Mouse (Mus musculus) cerebellum, postnatal 10 days (tissue): ENCODE results near the gene Olfr1024.

Experiments
- DNase-seq, 2 experiments: peaks; one replicate each; pipeline ENCODE4 v3.0.0; 2021; ENCODE audit warnings: mixed read lengths in 2 of 2

Gene Olfr1024

DNA sequence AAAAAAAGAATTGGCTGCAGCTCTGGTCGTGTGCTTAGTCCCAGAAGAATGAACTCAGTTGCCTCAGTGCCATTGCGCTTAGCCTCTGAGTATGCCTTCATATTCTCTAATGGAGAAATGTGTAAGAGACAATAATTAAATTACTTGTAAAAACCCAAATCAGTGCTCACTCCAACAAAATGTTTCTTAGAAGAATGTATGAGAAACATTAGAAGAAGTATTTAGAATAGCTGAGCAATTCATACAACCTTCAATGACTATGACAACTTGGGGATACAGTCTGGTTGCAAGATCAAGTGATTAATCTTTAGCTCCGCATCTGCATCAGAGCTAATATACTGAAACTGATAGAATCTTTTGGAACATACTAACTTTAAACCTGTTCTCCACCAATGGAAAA, at the start of gene Olfr1024:
Gene Olfr1024, minus strand, starts transcription at position 101 of the 400 bp plus-strand sequence.
- no peak for DNase-seq

DNA sequence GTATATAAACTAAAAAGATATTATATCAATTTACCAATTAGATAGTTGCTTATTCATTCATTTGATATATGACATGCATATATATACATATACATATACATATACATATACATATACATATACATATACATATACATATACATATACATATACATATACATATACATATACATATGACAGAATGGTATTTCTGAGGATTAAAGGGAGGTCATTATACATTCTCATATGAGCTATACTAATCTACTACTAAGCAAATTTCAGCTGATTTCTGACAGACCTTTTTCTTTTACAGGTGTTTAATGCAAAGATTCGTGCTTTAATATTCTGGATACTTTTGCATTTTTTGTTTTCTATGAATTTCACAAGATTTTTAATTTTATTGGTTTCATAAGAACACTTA, 45.3 kb upstream of the Olfr1024 start, which contains the start of gene Olfr1028:
Gene Olfr1028, plus strand, starts transcription at position 301 of the 400 bp plus-strand sequence.
- DNase-seq, result no peak

GRCm38 (mm10) chr2:85921258-85921657, 16.4 kb upstream of the Olfr1024 start, which contains the start of gene Olfr1026:
Olfr1026 (plus strand) TSS chr2:85921558.
- no peak for DNase-seq

- no peak for DNase-seq
Measured at GRCm38 (mm10) chr2:85914893-85915292, 10.0 kb upstream of the Olfr1024 start, which contains the start of gene Olfr1025-ps1. Olfr1025-ps1 (plus strand) TSS chr2:85915193.

GRCm38 (mm10) chr2:85913197-85913596, 8.3 kb upstream of the Olfr1024 start:
- no peak for DNase-seq

DNA sequence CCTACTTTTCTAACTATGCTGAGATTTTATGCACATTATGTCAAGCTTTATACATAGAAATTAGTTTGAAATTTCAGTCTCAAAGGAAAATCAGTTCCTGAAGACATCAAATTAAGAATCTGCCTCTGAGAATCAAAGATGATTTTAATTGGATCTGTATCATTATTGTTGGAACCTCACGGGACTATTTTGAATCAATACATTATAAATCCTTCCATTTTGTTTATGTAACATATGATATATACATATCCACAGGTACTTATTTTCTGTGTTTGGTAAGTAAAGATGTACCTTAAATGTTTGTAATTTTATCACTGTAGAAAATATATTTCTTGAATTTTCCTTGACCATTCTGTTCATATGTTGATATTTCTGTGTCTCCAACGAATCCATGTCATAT, 19.5 kb downstream of the Olfr1024 start, which contains the start of gene Olfr1023:
Gene Olfr1023, plus strand, starts transcription at position 301 of the 400 bp plus-strand sequence.
- no peak for DNase-seq

DNA sequence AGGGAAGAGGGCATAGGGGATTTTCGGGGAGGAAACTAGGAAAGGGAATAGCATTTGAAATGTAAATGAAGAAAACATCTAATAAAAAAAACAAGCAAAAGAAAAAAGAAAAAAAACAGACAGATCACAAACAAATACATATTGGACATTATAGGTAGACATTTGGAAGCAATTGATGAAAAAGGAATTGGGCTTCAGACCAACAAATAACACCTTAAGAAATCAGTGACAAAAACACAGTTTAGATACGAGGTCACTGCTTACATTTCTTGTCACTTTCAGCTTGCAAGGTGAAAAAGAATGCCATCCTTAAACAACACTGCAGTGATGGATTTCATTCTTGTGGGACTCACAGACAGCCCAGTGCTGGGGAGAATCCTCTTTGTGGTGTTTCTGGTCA, 36.6 kb downstream of the Olfr1024 start, which contains the start of gene Olfr1022:
Gene Olfr1022, plus strand, starts transcription at position 301 of the 400 bp plus-strand sequence.
- no peak for DNase-seq
